Mouse (Mus musculus) colon, adult 2 months (tissue): ENCODE measurements around the gene Dnajc16. TPM values are rescaled to one million over a fixed set of nuclear protein-coding genes. Genes with fewer than 3 reads are reported as not detected.

Experiments
- polyA plus RNA-seq: library from polyadenylated mRNA; depleted of rRNA; stranded (reverse); fragments of >200 nt; gene quantifications from 2 replicates; pipeline ENCODE4 v1.2.3, GENCODE M21; 2012; rRNA removed

The Dnajc16 gene
- polyA plus RNA-seq: 8.2 and 9.1 TPM in 2 replicates

DNA sequence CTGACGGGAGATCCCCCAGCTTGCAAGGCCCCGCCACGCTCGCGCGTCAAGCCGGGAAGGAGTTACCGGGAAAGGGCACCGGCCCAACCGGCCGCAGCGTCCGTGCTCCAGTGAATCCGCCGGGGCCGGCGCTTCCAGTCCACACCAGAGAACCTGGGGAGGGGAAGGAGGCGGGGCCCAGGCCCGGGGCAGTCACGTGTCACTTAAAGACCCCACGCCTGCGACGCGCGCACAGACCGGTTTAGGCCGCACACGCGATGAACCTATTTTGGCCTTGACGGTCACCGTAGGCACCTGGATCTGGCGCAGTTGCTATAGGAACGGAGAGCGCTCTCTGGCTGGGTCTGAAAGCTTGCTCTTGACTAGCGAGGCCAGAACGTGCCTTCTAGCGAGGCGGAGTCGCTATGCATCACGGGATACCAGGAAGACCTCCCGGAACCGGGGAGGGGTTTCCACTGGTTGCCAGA lies at the start of gene Dnajc16:
Gene Dnajc16, minus strand, starts transcription at position 408 of the 467 bp plus-strand sequence.

DNA sequence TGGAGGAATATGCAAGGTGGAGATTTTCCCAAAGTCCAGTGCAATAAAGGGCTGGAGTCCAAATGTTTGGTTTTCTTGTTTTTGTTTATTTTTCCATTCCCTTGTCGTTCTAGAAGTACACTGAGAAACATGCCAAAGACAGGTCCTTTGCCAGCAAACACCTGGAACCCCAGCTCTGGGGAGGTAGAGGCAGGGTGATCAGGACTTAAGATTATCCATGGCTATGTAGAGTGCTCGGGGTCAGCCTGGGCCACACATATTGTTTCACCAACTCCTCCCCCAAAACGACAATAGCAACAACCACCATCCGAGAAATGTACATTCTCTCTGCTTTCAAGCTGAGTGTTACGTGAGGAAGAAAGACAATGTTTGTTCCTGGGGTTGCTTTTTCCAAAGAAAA lies 35.3 kb upstream of the Dnajc16 start, which contains the start of gene Cela2a:
Gene Cela2a, minus strand, starts transcription at position 101 of the 400 bp plus-strand sequence.

GRCm38 (mm10) chr4:141793282-141794151 lies 2.8 kb upstream of the Dnajc16 start, which contains the start of gene Casp9:
TSS of gene Casp9 (plus strand) at chr4:141793612.

DNA sequence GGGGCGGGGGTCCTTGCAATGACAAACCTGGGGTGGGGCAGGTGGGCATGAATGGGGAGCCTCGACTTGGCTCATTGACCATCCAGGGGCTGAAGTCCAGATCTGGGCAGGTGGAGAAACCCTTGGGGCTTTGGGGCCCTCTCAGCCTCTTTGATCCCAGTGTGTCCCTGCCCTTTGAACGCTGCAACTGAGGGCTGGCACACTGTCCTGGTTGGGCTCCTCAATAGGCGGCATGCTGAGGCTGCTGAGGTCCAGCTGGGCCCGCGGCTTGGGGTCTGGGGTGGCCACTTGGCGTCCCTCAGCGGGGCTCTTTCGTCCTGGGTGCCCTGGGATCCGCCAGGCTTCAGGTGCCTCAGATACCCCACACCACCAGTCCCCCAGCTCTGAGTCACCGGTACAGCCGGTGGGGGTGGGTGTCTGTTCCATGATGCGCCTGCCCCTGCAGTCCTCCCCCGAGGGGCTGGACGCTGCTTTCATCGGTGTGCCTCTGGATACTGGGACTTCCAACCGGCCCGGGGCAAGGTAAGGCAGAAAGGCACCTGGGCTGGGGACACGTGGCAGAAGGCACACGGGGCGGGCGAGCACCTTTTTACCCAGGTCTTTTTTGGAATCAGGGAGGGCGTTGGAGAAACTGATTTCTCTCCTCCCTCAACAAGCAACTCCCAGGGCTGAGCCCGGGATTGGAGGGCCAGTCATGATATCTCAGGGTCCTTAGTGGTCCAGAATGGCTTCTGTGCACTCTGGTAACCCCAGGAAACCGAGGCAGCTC lies 44.0 kb downstream of the Dnajc16 start, which contains the start of gene Agmat:
Gene Agmat, plus strand, starts transcription at position 95 of the 769 bp plus-strand sequence.

GRCm38 (mm10) chr4:141722731-141723672 lies 67.7 kb downstream of the Dnajc16 start, which contains the start of gene Ddi2:
TSS of gene Ddi2 (minus strand) at chr4:141723419.

Other genes with a start within 250 kb of the Dnajc16 start
- 118 and 124 TPM in 2 replicates for gene Fblim1, start 184.8 kb downstream of the Dnajc16 start, polyA plus RNA-seq
- gene Tmem82, start 172.3 kb downstream of the Dnajc16 start, polyA plus RNA-seq: 43.3 and 46.4 TPM in 2 replicates
- 44.8 and 48.5 TPM in 2 replicates for gene Slc25a34, start 167.1 kb downstream of the Dnajc16 start, polyA plus RNA-seq
- 28.6 and 29.1 TPM in 2 replicates for gene Plekhm2, start 126.0 kb downstream of the Dnajc16 start, polyA plus RNA-seq
- gene Rsc1a1, start 105.3 kb downstream of the Dnajc16 start, polyA plus RNA-seq: 8.7 and 14.3 TPM in 2 replicates
- gene Ddi2, start 67.5 kb downstream of the Dnajc16 start, polyA plus RNA-seq: 17.2 and 20.5 TPM in 2 replicates
- gene Agmat, start 44.3 kb downstream of the Dnajc16 start, polyA plus RNA-seq: 0.17 and 0.58 TPM in 2 replicates
- gene Casp9, start 2.7 kb upstream of the Dnajc16 start, polyA plus RNA-seq: 21.1 and 22.4 TPM in 2 replicates
- 9.3 and 11,101 TPM in 2 replicates for gene Cela2a, start 35.2 kb upstream of the Dnajc16 start, polyA plus RNA-seq
- 0.84 and 1,055 TPM in 2 replicates for gene Ctrc, start 55.4 kb upstream of the Dnajc16 start, polyA plus RNA-seq
- 224 and 309 TPM in 2 replicates for gene Efhd2, start 84.0 kb upstream of the Dnajc16 start, polyA plus RNA-seq
- gene Fhad1, start 224.2 kb upstream of the Dnajc16 start, polyA plus RNA-seq: 0.44 and 1.6 TPM in 2 replicates